Mouse (Mus musculus): ENCODE results near the gene Ddx19b.

DNA sequence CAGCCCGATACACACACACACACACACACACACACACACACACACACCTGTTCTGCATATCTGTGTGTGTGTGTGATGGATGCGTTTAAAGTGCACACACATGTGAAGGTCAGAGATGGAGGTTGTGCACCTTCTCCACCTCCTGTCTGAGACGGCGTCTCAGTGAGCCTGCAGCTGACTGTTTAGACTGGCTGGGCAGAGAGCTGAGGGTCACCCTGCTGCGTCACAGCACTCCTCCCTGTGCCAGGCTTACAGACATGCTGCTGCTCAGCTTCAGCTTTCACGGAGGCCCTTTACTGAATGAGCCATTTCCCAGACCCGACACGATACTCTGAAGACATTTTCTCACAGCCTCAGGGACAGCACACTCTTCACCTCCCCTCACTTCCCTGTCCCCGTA, 41.5 kb downstream of the Ddx19b start:
- no peak for TF ChIP-seq MAFK (IDR thresholded peaks at IDR 0.05; ENCODE audit: insufficient read depth, low read depth, low read length)
- TF ChIP-seq CHD2 (IDR thresholded peaks at IDR 0.05; ENCODE audit: low read depth, low read length): no peak
- no peak for TF ChIP-seq ZC3H11A (IDR thresholded peaks at IDR 0.05; ENCODE audit: borderline replicate concordance, low read depth, low read length)
- no peak for TF ChIP-seq HCFC1 (IDR thresholded peaks at IDR 0.05; ENCODE audit: borderline replicate concordance, insufficient read depth, low read length)
- TF ChIP-seq ZNF384 (IDR thresholded peaks at IDR 0.05; ENCODE audit: low read depth, low read length): no peak
